Mouse (Mus musculus): ENCODE data around the gene Coq8a. TPM values are rescaled to one million over a fixed set of nuclear protein-coding genes. Genes with fewer than 3 reads are reported as not detected.
A peak's percentile ranks its signal among the peaks of the same experiment; 100 is the strongest.

Gene Coq8a
- total and polyA plus RNA-seq, 3 experiments = 1.5 to 2.1 TPM; not detected in 1

DNA sequence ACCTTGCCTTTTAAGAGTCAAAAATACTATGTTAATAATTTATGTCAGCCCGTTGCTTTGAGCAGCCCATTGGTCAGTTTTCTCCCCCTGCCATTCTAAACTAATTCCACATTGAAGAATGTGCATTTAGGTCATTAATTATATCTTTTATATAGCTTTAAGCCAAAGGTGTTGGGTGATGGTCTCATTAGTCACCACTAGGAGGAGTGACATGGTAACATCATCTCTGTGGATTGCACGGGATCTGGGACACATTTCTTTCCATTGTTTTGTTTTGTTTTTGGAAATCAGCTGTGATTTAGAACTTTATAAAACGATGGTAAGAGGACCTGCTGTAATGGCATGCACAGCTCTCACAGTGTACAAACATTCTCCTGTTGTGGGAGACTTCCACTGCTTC lies 68.0 kb downstream of the Coq8a start:
- Histone ChIP-seq H3K4me3 (ENCODE audit: control insufficient read depth in 1 of 2, insufficient read depth in 1 of 2, low read depth in 2 of 2, low read length in 2 of 2) (peak overlapping the region in 1 of 2 experiments; percentile 43; a peak in 1 of 4 replicates), H3K36me3 (ENCODE audit: control insufficient read depth in 1 of 2, insufficient read depth in 2 of 2, low read length in 2 of 2) (peaks cover 3 to 43% of the 10 kb centered on the region in 2 experiments; a peak in 3 of 4 replicates), H3K9me3 (replicated peaks; ENCODE audit: insufficient read depth, low read length) (no peaks in the 10 kb centered on the region), H3K79me2 (ENCODE audit: control insufficient read depth, insufficient read depth, low read length, poor library complexity) (no peaks in the 10 kb centered on the region; the same call in 1 of the 2 replicates), H3K27ac (ENCODE audit: control insufficient read depth, low read depth, low read length) (peak overlapping the region; percentile 94), H3K27me3 (ENCODE audit: control insufficient read depth in 1 of 2, insufficient read depth in 2 of 2, low read length in 2 of 2) (no peaks in the 10 kb centered on the region), H3K9ac (ENCODE audit: control insufficient read depth, low read depth, low read length, poor library complexity, severe bottlenecking) (no peak overlapping the region; the same call in 1 of the 2 replicates), H3K4me1 (ENCODE audit: control insufficient read depth in 1 of 2, insufficient read depth in 2 of 2, low read length in 2 of 2) (peaks cover 29 to 42% of the 10 kb centered on the region in 2 experiments)
- peak; percentile 21; the same call in 1 of the 2 replicates for TF ChIP-seq BHLHE40 (IDR thresholded peaks at IDR 0.05; ENCODE audit: borderline replicate concordance, low read depth, low read length)
- TF ChIP-seq USF2 (IDR thresholded peaks at IDR 0.05; ENCODE audit: borderline replicate concordance in 1 of 2, insufficient read depth in 1 of 2, low read depth in 1 of 2, low read length in 2 of 2) = no peak
- TF ChIP-seq RCOR1 (IDR thresholded peaks at IDR 0.05; ENCODE audit: low read depth, low read length) = peak; percentile 54; the same call in 1 of the 2 replicates
- TF ChIP-seq ZC3H11A (IDR thresholded peaks at IDR 0.05; ENCODE audit: low read depth, low read length) = 0 out of 2 replicates have a peak, but pooled peaks have one; percentile 7
- TF ChIP-seq POLR2A (IDR thresholded peaks at IDR 0.05; ENCODE audit: control insufficient read depth in 1 of 2, insufficient read depth in 1 of 2, low read depth in 1 of 2, low read length in 2 of 2, poor library complexity in 1 of 2) = no peak
- peak in 2 of 3 experiments; percentile 58 to 60; a peak in 4 of 6 replicates for TF ChIP-seq CTCF (IDR thresholded peaks at IDR 0.05 in 2 of 3, conservative IDR thresholded peaks at IDR 0.05 in 1 of 3; ENCODE audit: control insufficient read depth in 1 of 3, insufficient read depth in 1 of 3, low read depth in 2 of 3, low read length in 3 of 3, poor library complexity in 1 of 3, severe bottlenecking in 1 of 3)
- TF ChIP-seq MXI1 (IDR thresholded peaks at IDR 0.05; ENCODE audit: low read depth, low read length) = no peak
- TF ChIP-seq GATA1 (IDR thresholded peaks at IDR 0.05; ENCODE audit: low read depth, low read length) = no peak
- peak; percentile 9 to 42; a peak in 3 of 4 replicates for TF ChIP-seq EP300 (IDR thresholded peaks at IDR 0.05; ENCODE audit: low read depth in 1 of 2, low read length in 2 of 2)
- TF ChIP-seq ETS1 (IDR thresholded peaks at IDR 0.05; ENCODE audit: low read depth, low read length) = 0 out of 2 replicates have a peak, but pooled peaks have one; percentile 16
- no peak for TF ChIP-seq MYB (IDR thresholded peaks at IDR 0.05; ENCODE audit: low read depth, low read length)
- 0 out of 2 replicates have a peak, but pooled peaks have one; percentile 42 for TF ChIP-seq MYC (IDR thresholded peaks at IDR 0.05; ENCODE audit: low read depth, low read length)
- no peak for TF ChIP-seq KAT2A (conservative IDR thresholded peaks at IDR 0.05; ENCODE audit: low read depth, low read length)
- peak; percentile 16 for TF ChIP-seq RAD21 (IDR thresholded peaks at IDR 0.05; ENCODE audit: low read depth, low read length)
- TF ChIP-seq ZMIZ1 (IDR thresholded peaks at IDR 0.05; ENCODE audit: low read depth, low read length) = no peak
- TF ChIP-seq HCFC1 (IDR thresholded peaks at IDR 0.05; ENCODE audit: low read depth, low read length) = 0 out of 2 replicates have a peak, but pooled peaks have one; percentile 1
- 0 out of 2 replicates have a peak, but pooled peaks have one; percentile 22 for TF ChIP-seq TCF12 (IDR thresholded peaks at IDR 0.05; ENCODE audit: low read depth, low read length)
- TF ChIP-seq SMC3 (IDR thresholded peaks at IDR 0.05; ENCODE audit: low read depth, low read length) = peak; percentile 36
- DNase-seq (ENCODE audit: low read depth, low spot score) = peak; percentile 67

- Histone ChIP-seq H3K79me2 (ENCODE audit: control insufficient read depth, insufficient read depth, low read length, poor library complexity) (no peaks in the 10 kb centered on the region), H3K4me1 (ENCODE audit: control insufficient read depth in 1 of 2, insufficient read depth in 2 of 2, low read length in 2 of 2) (peaks cover 13 to 22% of the 10 kb centered on the region in 2 experiments), H3K9me3 (replicated peaks; ENCODE audit: insufficient read depth, low read length) (no peaks in the 10 kb centered on the region), H3K4me3 (ENCODE audit: control insufficient read depth in 1 of 2, insufficient read depth in 1 of 2, low read depth in 2 of 2, low read length in 2 of 2) (no peak overlapping the region), H3K27me3 (ENCODE audit: control insufficient read depth in 1 of 2, insufficient read depth in 2 of 2, low read length in 2 of 2) (no peaks in the 10 kb centered on the region), H3K36me3 (ENCODE audit: control insufficient read depth in 1 of 2, insufficient read depth in 2 of 2, low read length in 2 of 2) (peaks cover 3 to 26% of the 10 kb centered on the region in 2 experiments; a peak in 3 of 4 replicates), H3K9ac (ENCODE audit: control insufficient read depth, low read depth, low read length, poor library complexity, severe bottlenecking) (no peak overlapping the region), H3K27ac (ENCODE audit: control insufficient read depth, low read depth, low read length) (peak overlapping the region; percentile 63; the same call in 1 of the 2 replicates)
- peak; percentile 77 to 84 for TF ChIP-seq EP300 (IDR thresholded peaks at IDR 0.05; ENCODE audit: low read depth in 1 of 2, low read length in 2 of 2)
- no peak for TF ChIP-seq CTCF (IDR thresholded peaks at IDR 0.05 in 2 of 3, conservative IDR thresholded peaks at IDR 0.05 in 1 of 3; ENCODE audit: control insufficient read depth in 1 of 3, insufficient read depth in 1 of 3, low read depth in 2 of 3, low read length in 3 of 3, poor library complexity in 1 of 3, severe bottlenecking in 1 of 3)
- TF ChIP-seq MAFK (IDR thresholded peaks at IDR 0.05; ENCODE audit: borderline replicate concordance, low read depth, low read length) = peak; percentile 45; the same call in 1 of the 2 replicates
- 0 out of 2 replicates have a peak, but pooled peaks have one; percentile 22 for TF ChIP-seq MXI1 (IDR thresholded peaks at IDR 0.05; ENCODE audit: low read depth, low read length)
- TF ChIP-seq POLR2A (IDR thresholded peaks at IDR 0.05; ENCODE audit: control insufficient read depth in 1 of 2, insufficient read depth in 1 of 2, low read depth in 1 of 2, low read length in 2 of 2, poor library complexity in 1 of 2) = no peak
- TF ChIP-seq ETS1 (IDR thresholded peaks at IDR 0.05; ENCODE audit: low read depth, low read length) = peak; percentile 65
- TF ChIP-seq SIN3A (IDR thresholded peaks at IDR 0.05; ENCODE audit: low read length) = peak; percentile 41; the same call in 1 of the 2 replicates
- no peak for TF ChIP-seq MAX (IDR thresholded peaks at IDR 0.05; ENCODE audit: low read length)
- TF ChIP-seq BHLHE40 (IDR thresholded peaks at IDR 0.05; ENCODE audit: borderline replicate concordance, low read depth, low read length) = peak; percentile 58; the same call in 1 of the 2 replicates
- TF ChIP-seq TCF12 (IDR thresholded peaks at IDR 0.05; ENCODE audit: low read depth, low read length) = 0 out of 2 replicates have a peak, but pooled peaks have one; percentile 51
- TF ChIP-seq GATA1 (IDR thresholded peaks at IDR 0.05; ENCODE audit: low read depth, low read length) = peak; percentile 67
- TF ChIP-seq RCOR1 (IDR thresholded peaks at IDR 0.05; ENCODE audit: low read depth, low read length) = peak; percentile 84
- TF ChIP-seq MYB (IDR thresholded peaks at IDR 0.05; ENCODE audit: low read depth, low read length) = peak; percentile 66; the same call in 1 of the 2 replicates
- peak; percentile 21 for DNase-seq (ENCODE audit: low read depth, low spot score)
These were observed 71.2 kb downstream of the Coq8a start for GRCm38 (mm10) chr1:180128077-180128792.
